16 mouse cellular contexts compared by ENCODE assay signal in the genomic region with DNA sequence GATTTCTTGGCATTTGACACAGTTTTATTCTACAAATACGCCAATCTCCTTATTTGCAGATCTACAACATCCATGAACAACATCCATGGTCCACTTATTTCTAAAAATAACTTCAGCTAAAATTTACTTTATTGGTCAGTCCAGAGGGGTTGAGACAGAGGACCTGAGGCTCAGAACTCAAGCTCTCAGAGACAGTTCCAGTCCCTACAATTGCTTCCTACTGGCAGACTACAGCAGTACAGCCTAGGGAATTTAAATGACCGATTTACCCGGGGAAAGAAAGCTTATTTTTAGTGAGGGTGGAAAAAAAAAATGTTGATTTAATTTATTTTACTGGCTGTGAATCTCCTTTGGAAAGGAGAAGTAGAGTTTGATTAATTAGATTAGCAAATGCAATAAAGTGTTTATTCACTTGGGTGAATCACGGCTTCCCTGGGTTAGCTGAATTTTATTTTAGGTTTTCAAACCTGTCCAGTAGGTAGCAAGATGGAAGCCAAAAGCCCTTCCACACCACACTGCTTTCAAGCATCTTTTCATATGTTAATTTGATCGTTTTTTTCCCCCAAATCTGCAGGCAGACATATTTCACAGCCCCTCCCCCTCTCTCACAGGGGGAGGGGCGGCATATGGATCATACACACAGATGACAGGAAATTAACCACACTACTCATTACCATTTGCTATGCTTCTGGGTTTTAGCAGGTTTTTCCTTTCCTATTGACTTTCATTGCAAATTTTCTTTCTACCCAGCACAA.
A peak's percentile ranks its signal among the peaks of the same experiment; 100 is the strongest.
DNase-seq lines count a peak whose midpoint lies in the region; ATAC-seq and TF ChIP-seq lines count a peak whose summit lies in the region.
"Had no signal": no experiment of that assay in that cellular context is flagged by ENCODE, and none has a peak within 500 bp of the region (broad histone marks: within the 10 kb centered on the region; RNA-seq: fewer than 3 reads in every experiment).

No protein-coding gene starts in this region.

- ATAC-seq in limb, embryonic 14.5 days (ENCODE audit: low FRiP score, low read depth), result no peak
- peak; percentile 59; the same call in 1 of the 2 replicates for ATAC-seq in hindbrain, postnatal 0 days
- ATAC-seq in megakaryocyte-erythroid progenitor cell, adult 5-6 weeks (replicated peaks; ENCODE audit: low FRiP score, low TSS enrichment, poor library complexity, severe bottlenecking), result no peak
- ATAC-seq: intestine, postnatal 0 days had no signal

- peak; percentile 28 for DNase-seq in limb, embryonic 14.5 days (ENCODE audit: low spot score)
- no peak for DNase-seq in limb, embryonic 10.5 days (ENCODE audit: low spot score)
- no peak for DNase-seq in forebrain, embryonic 10.5 days (ENCODE audit: extremely low spot score, low spot score)
- peak; percentile 76 for DNase-seq in hindbrain, postnatal 0 days (ENCODE audit: low spot score)
- DNase-seq in retina, embryonic 14.5 days (ENCODE audit: low spot score), result peak; percentile 46
- no peak for DNase-seq in yolk sac, embryonic 10.5 days (ENCODE audit: low spot score)
- no peak for DNase-seq in adrenal gland, adult 18-20 months (ENCODE audit: low spot score in 2 of 2)
- DNase-seq: adrenal gland, postnatal 10 days; cerebellum, adult 9-10 months; right cerebral cortex, postnatal 14 days; thymus, adult 18-20 months had no signal

- TF ChIP-seq CTCF in hindbrain, postnatal 0 days (IDR thresholded peaks at IDR 0.05; ENCODE audit: low read depth), result peak; percentile 28

- no peak for TF ChIP-seq POLR2A in limb, embryonic 14.5 days (IDR thresholded peaks at IDR 0.05; ENCODE audit: borderline replicate concordance, extremely low read depth, insufficient read depth, insufficient read length)

- peaks cover 12% of the 10 kb centered on the region for H3K4me1 ChIP-seq in limb, embryonic 14.5 days (ENCODE audit: control insufficient read depth, insufficient read depth, low read length)
- peaks cover 44% of the 10 kb centered on the region for H3K4me1 ChIP-seq in limb, embryonic 10.5 days
- H3K4me1 ChIP-seq in forebrain, embryonic 10.5 days, result peaks cover 80% of the 10 kb centered on the region
- peaks cover 8% of the 10 kb centered on the region; the same call in 1 of the 2 replicates for H3K4me1 ChIP-seq in hindbrain, postnatal 0 days (ENCODE audit: insufficient read depth, low read length)

- no peak overlapping the region for H3K27ac ChIP-seq in limb, embryonic 14.5 days (replicated peaks; ENCODE audit: low read depth, low read length)
- no peak overlapping the region for H3K27ac ChIP-seq in limb, embryonic 10.5 days
- H3K27ac ChIP-seq in forebrain, embryonic 10.5 days, result peak overlapping the region; percentile 72
- H3K27ac ChIP-seq in hindbrain, postnatal 0 days, result peak overlapping the region; percentile 66
- H3K27ac ChIP-seq: heart, embryonic 13.5 days; liver, embryonic 15.5 days had no signal

- 33% methylated on average over 6 of the region's 6 CpGs for WGBS in limb, embryonic 14.5 days
- 49% methylated on average over 6 of the region's 6 CpGs for WGBS in limb, embryonic 10.5 days
- WGBS in forebrain, embryonic 10.5 days, result 48% methylated on average over 6 of the region's 6 CpGs
- 25% methylated on average over 6 of the region's 6 CpGs for WGBS in hindbrain, postnatal 0 days

- H3K4me2 ChIP-seq in limb, embryonic 14.5 days (replicated peaks; ENCODE audit: low read depth, low read length, severe bottlenecking), result no peak overlapping the region
- 0 out of 2 replicates have a peak overlapping the region, but pooled peaks have one; percentile 8 for H3K4me2 ChIP-seq in hindbrain, postnatal 0 days (ENCODE audit: low read depth, low read length)
- H3K4me2 ChIP-seq: heart, embryonic 13.5 days; liver, embryonic 15.5 days had no signal

- no peaks in the 10 kb centered on the region for H3K9me3 ChIP-seq in limb, embryonic 14.5 days (ENCODE audit: control insufficient read depth, low read length)
- H3K9me3 ChIP-seq in limb, embryonic 10.5 days (replicated peaks), result no peaks in the 10 kb centered on the region
- no peaks in the 10 kb centered on the region for H3K9me3 ChIP-seq in forebrain, embryonic 10.5 days
- H3K9me3 ChIP-seq in hindbrain, postnatal 0 days (ENCODE audit: low read length), result no peaks in the 10 kb centered on the region
- H3K9me3 ChIP-seq: G1E; heart, embryonic 13.5 days; liver, embryonic 15.5 days had no signal

- no peaks in the 10 kb centered on the region for H3K27me3 ChIP-seq in limb, embryonic 14.5 days (ENCODE audit: control insufficient read depth, insufficient read depth, low read length)
- H3K27me3 ChIP-seq in limb, embryonic 10.5 days (ENCODE audit: low read depth, poor library complexity, severe bottlenecking), result no peaks in the 10 kb centered on the region
- no peaks in the 10 kb centered on the region for H3K27me3 ChIP-seq in forebrain, embryonic 10.5 days (ENCODE audit: poor library complexity, severe bottlenecking)
- no peaks in the 10 kb centered on the region for H3K27me3 ChIP-seq in hindbrain, postnatal 0 days (ENCODE audit: insufficient read depth, low read length)
- H3K27me3 ChIP-seq: heart, embryonic 13.5 days; liver, embryonic 15.5 days had no signal

- H3K9ac ChIP-seq in limb, embryonic 14.5 days (ENCODE audit: low read depth, low read length, severe bottlenecking), result no peak overlapping the region
- no peak overlapping the region for H3K9ac ChIP-seq in hindbrain, postnatal 0 days (replicated peaks; ENCODE audit: low read length)
- H3K9ac ChIP-seq: heart, embryonic 13.5 days; liver, embryonic 15.5 days had no signal

- H3K4me3 ChIP-seq in limb, embryonic 14.5 days (replicated peaks; ENCODE audit: low read length), result no peak overlapping the region
- no peak overlapping the region for H3K4me3 ChIP-seq in limb, embryonic 10.5 days
- no peak overlapping the region for H3K4me3 ChIP-seq in forebrain, embryonic 10.5 days
- no peak overlapping the region for H3K4me3 ChIP-seq in hindbrain, postnatal 0 days (ENCODE audit: low read length)
- H3K4me3 ChIP-seq: heart, embryonic 13.5 days; liver, embryonic 15.5 days had no signal

- no peaks in the 10 kb centered on the region for H3K36me3 ChIP-seq in limb, embryonic 14.5 days (ENCODE audit: control insufficient read depth, insufficient read depth, low read length)
- no peaks in the 10 kb centered on the region for H3K36me3 ChIP-seq in limb, embryonic 10.5 days
- H3K36me3 ChIP-seq in forebrain, embryonic 10.5 days (replicated peaks), result no peaks in the 10 kb centered on the region
- H3K36me3 ChIP-seq in hindbrain, postnatal 0 days (ENCODE audit: insufficient read depth, low read length), result no peaks in the 10 kb centered on the region
- H3K36me3 ChIP-seq: G1E; heart, embryonic 13.5 days; liver, embryonic 15.5 days had no signal

Comparison
In these comparisons a context has a peak if more than half of its experiments do, and no peak if none do; other contexts are left out.
1. DNase-seq: peak in limb, embryonic 14.5 days (single experiment), hindbrain, postnatal 0 days (single experiment) and retina, embryonic 14.5 days (single experiment); none in limb, embryonic 10.5 days (single experiment), forebrain, embryonic 10.5 days (single experiment), yolk sac, embryonic 10.5 days (single experiment) and adrenal gland, adult 18-20 months (0 of 2).
2. H3K27ac ChIP-seq: peak in forebrain, embryonic 10.5 days (single experiment) and hindbrain, postnatal 0 days (single experiment); none in limb, embryonic 14.5 days (single experiment) and limb, embryonic 10.5 days (single experiment).